Mouse (Mus musculus) C2C12 (cell line): Measurements from ENCODE around the gene Rab14.

Source experiments
- CTCF ChIP-seq: IDR thresholded peaks from one replicate; pipeline ENCODE4 v1.5.1; 2011; ENCODE audit not compliant: control insufficient read depth, insufficient read depth, insufficient read length
- FOSL1 ChIP-seq: IDR thresholded peaks from one replicate; pipeline ENCODE4 v1.8.0; 2011; ENCODE audit warnings: mild to moderate bottlenecking, low read length; ENCODE audit not compliant: poor library complexity, insufficient read depth, severe bottlenecking

GRCm38 (mm10) chr2:35208931-35209665, 8.2 kb upstream of the Rab14 start:
- TF ChIP-seq FOSL1 (no peak), CTCF (no peak)
